Mouse (Mus musculus) cerebellum, adult 2 months (tissue): Measurements from ENCODE around the gene Upk2.

ENCODE experiments used
- CTCF ChIP-seq: fragments of 200-500 bp; IDR thresholded peaks from 2 replicates; pipeline ENCODE4 v1.5.1; 2011; ENCODE audit warnings: low read depth, mild to moderate bottlenecking, control low read depth, low read length, moderate library complexity, borderline replicate concordance; ENCODE audit not compliant: insufficient read depth
- POLR2A ChIP-seq: fragments of 200-500 bp; IDR thresholded peaks from 2 replicates; pipeline ENCODE4 v1.6.1; 2011; ENCODE audit warnings: low read length, control low read depth, borderline replicate concordance; ENCODE audit not compliant: insufficient read depth

GRCm38 (mm10) chr9:44417892-44418363, 36.8 kb downstream of the Upk2 start:
- peak; percentile 72 for TF ChIP-seq CTCF
- peak; percentile 85 for TF ChIP-seq POLR2A
